Mouse (Mus musculus) myocyte (in vitro differentiated cells): ENCODE data around the gene Rnf7. TPM values are rescaled to one million over a fixed set of nuclear protein-coding genes. Genes with fewer than 3 reads are reported as not detected.

Experiments used
- H3K27me3 ChIP-seq: one replicate; pipeline ENCODE4 v1.6.1; 2011; ENCODE audit not compliant: control insufficient read depth, insufficient read depth, insufficient read length
- H3K36me3 ChIP-seq: one replicate; pipeline ENCODE4 v1.6.1; 2011; ENCODE audit not compliant: control insufficient read depth, insufficient read depth
- H3K4me2 ChIP-seq: one replicate; pipeline ENCODE4 v1.6.1; 2011; ENCODE audit warnings: low read depth, control low read depth
- H3K4me3 ChIP-seq: one replicate; pipeline ENCODE4 v1.5.1; 2011; ENCODE audit warnings: mild to moderate bottlenecking, control low read depth, moderate library complexity
- H3K79me2 ChIP-seq: one replicate; pipeline ENCODE4 v1.6.1; 2011; ENCODE audit not compliant: control insufficient read depth, insufficient read depth
- H3ac ChIP-seq: one replicate; pipeline ENCODE4 v1.6.1; 2011; ENCODE audit not compliant: control insufficient read depth, insufficient read length
- POLR2AphosphoS2 ChIP-seq: IDR thresholded peaks from one replicate; pipeline ENCODE4 v1.6.1; 2011; ENCODE audit warnings: low read depth, control low read depth; ENCODE audit not compliant: insufficient read length
- SRF ChIP-seq: IDR thresholded peaks from one replicate; pipeline ENCODE4 v1.6.1; 2011; ENCODE audit warnings: low read depth; ENCODE audit not compliant: control insufficient read depth, insufficient read length
- TCF3 ChIP-seq: IDR thresholded peaks from one replicate; pipeline ENCODE4 v1.6.1; 2011; ENCODE audit warnings: low read depth, control low read depth; ENCODE audit not compliant: insufficient read length
- polyA plus RNA-seq: library from polyadenylated mRNA; unstranded; fragments of >200 nt; fragmentation: generic; extraction: Trizol; gene quantifications from one replicate; pipeline ENCODE4 v1.2.1, GENCODE M21; 2012; ENCODE audit warnings: missing spikeins

Gene Rnf7
- polyA plus RNA-seq, 1 experiment, result 221 TPM

DNA sequence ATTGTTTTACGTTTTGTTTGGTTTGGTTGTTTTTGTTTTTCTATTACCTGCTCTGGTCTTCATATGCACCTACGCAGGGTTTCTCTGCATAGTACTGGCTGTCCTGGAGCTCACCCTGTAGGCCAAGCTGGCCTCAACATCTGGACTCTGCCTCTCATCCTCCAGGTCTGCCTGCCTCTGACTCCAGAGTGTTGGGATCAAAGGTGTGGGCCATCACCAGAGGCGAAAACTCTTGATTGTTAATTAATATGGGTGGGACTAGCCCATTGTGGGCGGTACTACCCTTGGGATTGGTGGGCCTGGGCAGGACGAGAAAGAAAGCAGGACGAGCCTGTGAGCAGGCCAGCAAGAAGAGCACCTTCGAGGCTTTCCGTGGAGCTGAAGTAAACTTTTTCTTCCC is 54.4 kb downstream of the Rnf7 start:
- Histone ChIP-seq H3K36me3 (no peaks in the 10 kb centered on the region), H3K79me2 (no peaks in the 10 kb centered on the region), H3K27me3 (no peaks in the 10 kb centered on the region), H3ac (no peak overlapping the region), H3K4me2 (no peak overlapping the region), H3K4me3 (no peak overlapping the region)
- TF ChIP-seq TCF3, result no peak
- no peak for TF ChIP-seq POLR2AphosphoS2
- no peak for TF ChIP-seq SRF

Other genes starting within 250 kb of the Rnf7 start
- 102 TPM for gene Atp1b3, start 114.2 kb downstream of the Rnf7 start, polyA plus RNA-seq
- gene Gm28729, start 46.6 kb upstream of the Rnf7 start, polyA plus RNA-seq, result not detected
- gene Rasa2, start 152.9 kb upstream of the Rnf7 start, polyA plus RNA-seq, result 1.2 TPM